Mouse (Mus musculus) kidney, embryonic 16.5 days (tissue): ENCODE measurements around the gene Timm17b. TPM values are rescaled to one million over a fixed set of nuclear protein-coding genes. Genes with fewer than 3 reads are reported as not detected.
"Not testable (repeated sequence)": the region's sequence is repeated elsewhere in the genome, so short reads cannot be mapped to it uniquely, and the experiment has no call there.

Experiments
- ATAC-seq: fragments of 200-750 bp; cut with Nextera tagmentation; 2 replicates; pipeline ENCODE4 v1.8.0; 2017; ENCODE audit warnings: moderate TSS enrichment; ENCODE audit not compliant: low FRiP score, low TSS enrichment
- H3K27ac ChIP-seq: fragments of 300-500 bp; sonication (generic); 2 replicates; pipeline ENCODE4 v1.5.1; 2014; ENCODE audit warnings: low read length
- H3K27me3 ChIP-seq: fragments of 300-500 bp; sonication (generic); 2 replicates; pipeline ENCODE4 v1.6.1; 2014; ENCODE audit warnings: low read length, control low read depth, mixed read lengths; ENCODE audit not compliant: insufficient read depth
- H3K36me3 ChIP-seq: fragments of 300-500 bp; sonication (generic); 2 replicates; pipeline ENCODE4 v1.6.1; 2014; ENCODE audit warnings: low read length, control low read depth, mixed read lengths; ENCODE audit not compliant: insufficient read depth
- H3K4me1 ChIP-seq: fragments of 300-500 bp; sonication (generic); 2 replicates; pipeline ENCODE4 v1.6.1; 2014; ENCODE audit warnings: low read length, control low read depth, mixed read lengths; ENCODE audit not compliant: insufficient read depth
- H3K4me2 ChIP-seq: fragments of 300-500 bp; sonication (generic); replicated peaks from 2 replicates; pipeline ENCODE4 v1.6.1; 2014; ENCODE audit warnings: low read depth, low read length
- H3K4me3 ChIP-seq: fragments of 300-500 bp; sonication (generic); 2 replicates; pipeline ENCODE4 v1.5.1; 2014; ENCODE audit warnings: mild to moderate bottlenecking, low read length
- H3K9ac ChIP-seq: fragments of 300-500 bp; sonication (generic); replicated peaks from 2 replicates; pipeline ENCODE4 v1.6.1; 2014; ENCODE audit warnings: low read length
- H3K9me3 ChIP-seq: fragments of 300-500 bp; sonication (generic); 2 replicates; pipeline ENCODE4 v1.6.1; 2016; ENCODE audit warnings: low read length, control low read depth
- WGBS: fragments of 180-500 bp; shearing (Covaris S2); extraction: QIAGEN DNeasy Blood & Tissue Kit; methylation state at CpG from one replicate; pipeline ENCODE4 v1.1.7; 2014; 5-methylcytosine and 5-hydroxymethylcytosine counted together
- polyA plus RNA-seq: library from polyadenylated mRNA; unstranded; fragments of >200 nt; fragmentation: Nextera tagmentation; extraction: Ambion mirVana; gene quantifications from 2 replicates; pipeline ENCODE4 v1.2.1, GENCODE M21; 2015

The Timm17b gene
- polyA plus RNA-seq, 1 experiment from 2014 or later: 184 TPM

- 22% methylated on average over 3 of the region's 3 CpGs for WGBS
- H3K27ac ChIP-seq, ATAC-seq, H3K36me3 ChIP-seq, H3K4me1 ChIP-seq, H3K4me3 ChIP-seq, H3K4me2 ChIP-seq, H3K9ac ChIP-seq, H3K9me3 ChIP-seq: not testable (repeated sequence)
- peaks cover 18% of the 10 kb centered on the region for H3K27me3 ChIP-seq
These were observed 16.5 kb downstream of the Timm17b start for GRCm38 (mm10) chrX:7915669-7916068.

GRCm38 (mm10) chrX:7917960-7918359 lies 18.8 kb downstream of the Timm17b start:
- 66% methylated on average over 6 of the region's 6 CpGs for WGBS
- not testable (repeated sequence) for ATAC-seq, H3K4me3 ChIP-seq, H3K9me3 ChIP-seq, H3K9ac ChIP-seq, H3K4me2 ChIP-seq, H3K4me1 ChIP-seq, H3K36me3 ChIP-seq, H3K27ac ChIP-seq
- peaks cover 41% of the 10 kb centered on the region for H3K27me3 ChIP-seq

GRCm38 (mm10) chrX:7919601-7920383 lies 20.6 kb downstream of the Timm17b start, which contains the start of gene Pcsk1n:
TSS of gene Pcsk1n (plus strand) at chrX:7919822.
- peak within 1 kb of the TSS; percentile 21 for H3K4me3 ChIP-seq
- peak within 1 kb of the TSS; percentile 40 for H3K4me2 ChIP-seq
- H3K9me3 ChIP-seq: no peaks in the 10 kb centered on the region
- H3K4me1 ChIP-seq: no peaks in the 10 kb centered on the region
- no peak within 1 kb of the TSS for H3K27ac ChIP-seq
- H3K36me3 ChIP-seq: no peaks in the 10 kb centered on the region
- WGBS: 23% methylated on average over 36 of the region's 40 CpGs
- H3K9ac ChIP-seq: no peak within 1 kb of the TSS
- ATAC-seq: peak; percentile 66; the same call in 1 of the 2 replicates
- H3K27me3 ChIP-seq: peaks cover 56% of the 10 kb centered on the region

GRCm38 (mm10) chrX:7922032-7922431 lies 22.9 kb downstream of the Timm17b start:
- Histone ChIP-seq H3K9ac (no peak overlapping the region), H3K4me1 (no peaks in the 10 kb centered on the region), H3K36me3 (no peaks in the 10 kb centered on the region), H3K27me3 (peaks cover 69% of the 10 kb centered on the region), H3K4me2 (peak overlapping the region; percentile 42), H3K27ac (no peak overlapping the region), H3K9me3 (no peaks in the 10 kb centered on the region), H3K4me3 (peak overlapping the region; percentile 27)
- WGBS: 11% methylated on average over 47 of the region's 48 CpGs
- 0 out of 2 replicates have a peak, but pooled peaks have one; percentile 42 for ATAC-seq

- Histone ChIP-seq H3K4me2 (no peak overlapping the region), H3K4me1 (no peaks in the 10 kb centered on the region), H3K27me3 (peaks cover 58% of the 10 kb centered on the region), H3K9ac (no peak overlapping the region), H3K27ac (no peak overlapping the region), H3K4me3 (no peak overlapping the region), H3K9me3 (no peaks in the 10 kb centered on the region), H3K36me3 (peaks cover 5% of the 10 kb centered on the region; the same call in 1 of the 2 replicates)
- WGBS: 77% methylated on average over 6 of the region's 6 CpGs
- ATAC-seq: no peak
These were observed 27.1 kb downstream of the Timm17b start for GRCm38 (mm10) chrX:7926266-7926665.

GRCm38 (mm10) chrX:7927116-7927515 lies 28.0 kb downstream of the Timm17b start:
- H3K27me3 ChIP-seq: peaks cover 49% of the 10 kb centered on the region
- 27% methylated on average over 10 of the region's 10 CpGs for WGBS
- peaks cover 14% of the 10 kb centered on the region; the same call in 1 of the 2 replicates for H3K36me3 ChIP-seq
- no peak overlapping the region for H3K27ac ChIP-seq
- H3K4me1 ChIP-seq: no peaks in the 10 kb centered on the region
- no peak overlapping the region for H3K9ac ChIP-seq
- ATAC-seq: no peak
- H3K4me2 ChIP-seq: 0 out of 2 replicates have a peak overlapping the region, but pooled peaks have one; percentile 1
- no peak overlapping the region for H3K4me3 ChIP-seq
- no peaks in the 10 kb centered on the region for H3K9me3 ChIP-seq

- Histone ChIP-seq H3K4me2 (0 out of 2 replicates have a peak within 1 kb of the TSS, but pooled peaks have one; percentile 1), H3K36me3 (peaks cover 15% of the 10 kb centered on the region; the same call in 1 of the 2 replicates), H3K27me3 (peaks cover 38% of the 10 kb centered on the region), H3K27ac (no peak within 1 kb of the TSS), H3K9ac (no peak within 1 kb of the TSS), H3K4me3 (no peak within 1 kb of the TSS), H3K4me1 (no peaks in the 10 kb centered on the region), H3K9me3 (no peaks in the 10 kb centered on the region)
- ATAC-seq: 0 out of 2 replicates have a peak, but pooled peaks have one; percentile 31
- WGBS: 29% methylated on average over 18 of the region's 19 CpGs
These were observed 29.2 kb downstream of the Timm17b start, which contains the start of gene Eras for GRCm38 (mm10) chrX:7928270-7928790. TSS of gene Eras (minus strand) at chrX:7928607.

- no peak overlapping the region for H3K4me3 ChIP-seq
- no peaks in the 10 kb centered on the region for H3K27me3 ChIP-seq
- H3K9me3 ChIP-seq: no peaks in the 10 kb centered on the region
- no peak overlapping the region for H3K4me2 ChIP-seq
- ATAC-seq: no peak
- H3K36me3 ChIP-seq: peaks cover 26% of the 10 kb centered on the region
- 37% methylated on average over 10 of the region's 11 CpGs for WGBS
- no peaks in the 10 kb centered on the region for H3K4me1 ChIP-seq
- no peak overlapping the region for H3K9ac ChIP-seq
- no peak overlapping the region for H3K27ac ChIP-seq
These were observed 37.7 kb downstream of the Timm17b start for GRCm38 (mm10) chrX:7936874-7937273.

- H3K9ac ChIP-seq: no peak overlapping the region
- no peak for ATAC-seq
- H3K9me3 ChIP-seq: no peaks in the 10 kb centered on the region
- 93% methylated on average over 6 of the region's 6 CpGs for WGBS
- no peak overlapping the region for H3K4me2 ChIP-seq
- H3K4me3 ChIP-seq: no peak overlapping the region
- H3K36me3 ChIP-seq: peaks cover 22% of the 10 kb centered on the region
- H3K27ac ChIP-seq: no peak overlapping the region
- no peaks in the 10 kb centered on the region for H3K4me1 ChIP-seq
- no peaks in the 10 kb centered on the region for H3K27me3 ChIP-seq
These were observed 38.5 kb downstream of the Timm17b start for GRCm38 (mm10) chrX:7937667-7938066.

GRCm38 (mm10) chrX:7945618-7946017 lies 46.5 kb downstream of the Timm17b start:
- 50% methylated on average over 8 of the region's 8 CpGs for WGBS
- no peak overlapping the region for H3K27ac ChIP-seq
- H3K9me3 ChIP-seq: no peaks in the 10 kb centered on the region
- 0 out of 2 replicates have a peak, but pooled peaks cover 2% of the 10 kb centered on the region for H3K36me3 ChIP-seq
- no peak overlapping the region for H3K4me3 ChIP-seq
- no peak overlapping the region for H3K9ac ChIP-seq
- no peak for ATAC-seq
- no peak overlapping the region; the same call in 1 of the 2 replicates for H3K4me2 ChIP-seq
- no peaks in the 10 kb centered on the region; the same call in 1 of the 2 replicates for H3K4me1 ChIP-seq
- no peaks in the 10 kb centered on the region for H3K27me3 ChIP-seq
